Mouse (Mus musculus) stomach, postnatal 0 days (tissue): ENCODE data around the gene Pcif1. TPM values are rescaled to one million over a fixed set of nuclear protein-coding genes. Genes with fewer than 3 reads are reported as not detected.
A peak's percentile ranks its signal among the peaks of the same experiment; 100 is the strongest.

Experiments
- ATAC-seq: fragments of 200-750 bp; cut with Nextera tagmentation; 2 replicates; pipeline ENCODE4 v1.8.0; 2017; ENCODE audit not compliant: low FRiP score, low TSS enrichment
- DNase-seq: peaks from one replicate; pipeline ENCODE4 v3.0.0-alpha.2; 2016; ENCODE audit warnings: low spot score
- H3K27ac ChIP-seq: fragments of 300-500 bp; sonication (generic); replicated peaks from 2 replicates; pipeline ENCODE4 v1.5.1; 2014; ENCODE audit warnings: mild to moderate bottlenecking, control low read depth
- H3K27me3 ChIP-seq: fragments of 300-500 bp; sonication (generic); 2 replicates; pipeline ENCODE4 v1.6.1; 2014; ENCODE audit warnings: low read length; ENCODE audit not compliant: control insufficient read depth, insufficient read depth
- H3K36me3 ChIP-seq: fragments of 300-500 bp; sonication (generic); 2 replicates; pipeline ENCODE4 v1.6.1; 2014; ENCODE audit warnings: low read length, mixed read lengths; ENCODE audit not compliant: control insufficient read depth, insufficient read depth
- H3K4me1 ChIP-seq: fragments of 300-500 bp; sonication (generic); replicated peaks from 2 replicates; pipeline ENCODE4 v1.6.1; 2014; ENCODE audit warnings: antibody characterized with exemption; ENCODE audit not compliant: control insufficient read depth, insufficient read depth
- H3K4me2 ChIP-seq: fragments of 300-500 bp; sonication (generic); replicated peaks from 2 replicates; pipeline ENCODE4 v1.6.1; 2014; ENCODE audit warnings: low read depth, mild to moderate bottlenecking, control low read depth, moderate library complexity
- H3K4me3 ChIP-seq: fragments of 300-500 bp; sonication (generic); 2 replicates; pipeline ENCODE4 v1.5.1; 2014; ENCODE audit warnings: low read depth, low read length, control low read depth
- H3K9ac ChIP-seq: fragments of 300-500 bp; sonication (generic); 2 replicates; pipeline ENCODE4 v1.6.1; 2014; ENCODE audit warnings: mild to moderate bottlenecking, low read length, control low read depth, mixed read lengths
- H3K9me3 ChIP-seq: fragments of 300-500 bp; sonication (generic); 2 replicates; pipeline ENCODE4 v1.6.1; 2016; ENCODE audit warnings: low read length; ENCODE audit not compliant: control insufficient read depth
- CTCF ChIP-seq: IDR thresholded peaks from 2 replicates; pipeline ENCODE4 v1.5.1; 2016; ENCODE audit warnings: antibody characterized with exemption, low read depth, mild to moderate bottlenecking, moderate library complexity
- EP300 ChIP-seq: optimal IDR thresholded peaks from 2 replicates; pipeline ENCODE3; 2016; ENCODE audit warnings: antibody characterized with exemption
- WGBS: fragments of 180-500 bp; shearing (Covaris S2); extraction: QIAGEN DNeasy Blood & Tissue Kit; methylation state at CpG from one replicate; pipeline ENCODE4 v1.1.7; 2014; 5-methylcytosine and 5-hydroxymethylcytosine counted together
- polyA plus RNA-seq: library from polyadenylated mRNA; unstranded; fragments of >200 nt; fragmentation: Nextera tagmentation; extraction: Ambion mirVana; gene quantifications from 2 replicates; pipeline ENCODE4 v1.2.1, GENCODE M21; 2015

The Pcif1 gene
- 49.2 and 51.4 TPM in 2 replicates for polyA plus RNA-seq

DNA sequence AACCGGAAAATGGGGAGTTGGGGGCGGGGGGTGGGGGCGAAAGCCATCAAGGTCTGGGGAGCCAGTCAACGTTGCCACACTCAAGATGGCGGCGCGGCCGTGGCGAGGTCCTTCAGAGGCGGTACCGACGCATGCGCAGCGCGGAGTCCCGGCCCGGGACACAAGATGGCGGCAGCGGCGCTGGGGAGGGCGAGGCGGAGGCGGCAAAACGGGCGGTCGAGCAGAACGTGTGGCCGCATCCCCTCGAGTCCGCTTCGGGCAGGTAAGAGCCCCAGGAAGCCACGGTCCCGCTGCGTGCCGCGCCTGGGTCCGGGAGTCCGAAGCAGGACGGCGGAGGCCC lies at the start of gene Pcif1:
Pcif1 (plus strand) TSS at position 77 of the 340 bp plus-strand sequence.
- ATAC-seq (peak; percentile 84), DNase-seq (peak; percentile 92)
- Histone ChIP-seq H3K9me3 (no peaks in the 10 kb centered on the region), H3K27ac (peak within 1 kb of the TSS; percentile 100), H3K4me2 (peak within 1 kb of the TSS; percentile 97), H3K4me1 (peaks cover 3% of the 10 kb centered on the region; the same call in 1 of the 2 replicates), H3K36me3 (peaks cover 6% of the 10 kb centered on the region), H3K4me3 (peak within 1 kb of the TSS; percentile 98), H3K27me3 (no peaks in the 10 kb centered on the region), H3K9ac (peak within 1 kb of the TSS; percentile 100)
- TF ChIP-seq EP300: peak; percentile 24
- TF ChIP-seq CTCF: no peak
- WGBS: 0% methylated on average over 34 of the region's 40 CpGs

- Histone ChIP-seq H3K4me1 (peaks cover 2% of the 10 kb centered on the region; the same call in 1 of the 2 replicates), H3K4me2 (no peak overlapping the region), H3K4me3 (no peak overlapping the region), H3K27ac (no peak overlapping the region), H3K9me3 (no peaks in the 10 kb centered on the region), H3K36me3 (peaks cover 7% of the 10 kb centered on the region; the same call in 1 of the 2 replicates), H3K9ac (no peak overlapping the region), H3K27me3 (no peaks in the 10 kb centered on the region)
- no peak for TF ChIP-seq CTCF
- TF ChIP-seq EP300: no peak
- no peak for DNase-seq
- 82% methylated on average over 10 of the region's 10 CpGs for WGBS
- ATAC-seq: no peak
Observed at GRCm38 (mm10) chr2:164831029-164831428, 48.1 kb upstream of the Pcif1 start.

- peak overlapping the region; percentile 98 for H3K4me2 ChIP-seq
- TF ChIP-seq CTCF (no peak), EP300 (no peak)
Observed at GRCm38 (mm10) chr2:164832032-164832747, 46.9 kb upstream of the Pcif1 start.

GRCm38 (mm10) chr2:164832748-164833301 lies 46.3 kb upstream of the Pcif1 start, which contains the start of gene Ctsa:
Gene Ctsa (plus strand): TSS chr2:164832873.
- WGBS: under 1% methylated on average over 35 of the region's 35 CpGs
- TF ChIP-seq CTCF (peak; percentile 81), EP300 (no peak)

More at GRCm38 (mm10) chr2:164832032-164832747, 46.9 kb upstream of the Pcif1 start:
- ATAC-seq: no peak; the same call in 1 of the 2 replicates
- no peak for DNase-seq
- H3K9me3 ChIP-seq: no peaks in the 10 kb centered on the region
- WGBS: 60% methylated on average over 16 of the region's 16 CpGs
- no peaks in the 10 kb centered on the region for H3K27me3 ChIP-seq
- peak overlapping the region; percentile 84; the same call in 1 of the 2 replicates for H3K27ac ChIP-seq
- H3K4me3 ChIP-seq: peak overlapping the region; percentile 70
- H3K9ac ChIP-seq: peak overlapping the region; percentile 71; the same call in 1 of the 2 replicates
- H3K36me3 ChIP-seq: peaks cover 7% of the 10 kb centered on the region; the same call in 1 of the 2 replicates
- H3K4me1 ChIP-seq: peaks cover 2% of the 10 kb centered on the region; the same call in 1 of the 2 replicates

GRCm38 (mm10) chr2:164833314-164833959 lies 45.7 kb upstream of the Pcif1 start, which contains the start of gene Neurl2:
Gene Neurl2 (minus strand): TSS chr2:164833456.
- TF ChIP-seq CTCF (peak; percentile 52), EP300 (no peak)
- Histone ChIP-seq H3K36me3 (peaks cover 5% of the 10 kb centered on the region), H3K27ac (peak within 1 kb of the TSS; percentile 84), H3K4me3 (peak within 1 kb of the TSS; percentile 70), H3K9ac (peak within 1 kb of the TSS; percentile 71), H3K4me1 (peaks cover 2% of the 10 kb centered on the region; the same call in 1 of the 2 replicates), H3K27me3 (no peaks in the 10 kb centered on the region), H3K4me2 (peak within 1 kb of the TSS; percentile 98), H3K9me3 (no peaks in the 10 kb centered on the region)
- WGBS: under 1% methylated on average over 31 of the region's 31 CpGs
- ATAC-seq: peak; percentile 69
- DNase-seq: peak; percentile 89

More at GRCm38 (mm10) chr2:164832748-164833301, 46.3 kb upstream of the Pcif1 start, which contains the start of gene Ctsa:
- Histone ChIP-seq H3K4me1 (peaks cover 2% of the 10 kb centered on the region; the same call in 1 of the 2 replicates), H3K4me3 (peak within 1 kb of the TSS; percentile 70), H3K27ac (peak within 1 kb of the TSS; percentile 84), H3K36me3 (peaks cover 4% of the 10 kb centered on the region; the same call in 1 of the 2 replicates), H3K9ac (peak within 1 kb of the TSS; percentile 71), H3K9me3 (no peaks in the 10 kb centered on the region), H3K27me3 (no peaks in the 10 kb centered on the region), H3K4me2 (peak within 1 kb of the TSS; percentile 98)
- DNase-seq: peak; percentile 73
- ATAC-seq: peak; percentile 64
